Mouse (Mus musculus) testis, adult 2 months (tissue): ENCODE measurements around the gene Gmeb1.

Source experiments
- CTCF ChIP-seq: fragments of 200-500 bp; IDR thresholded peaks from 2 replicates; pipeline ENCODE4 v1.5.1; 2012; ENCODE audit warnings: low read depth, mild to moderate bottlenecking, inconsistent platforms, low read length, moderate library complexity; ENCODE audit not compliant: control insufficient read depth, insufficient read depth, insufficient replicate concordance
- POLR2A ChIP-seq: fragments of 200-500 bp; IDR thresholded peaks from 2 replicates; pipeline ENCODE4 v1.6.1; 2012; ENCODE audit warnings: low read depth, mild to moderate bottlenecking, inconsistent platforms, low read length, moderate library complexity; ENCODE audit not compliant: control insufficient read depth

DNA sequence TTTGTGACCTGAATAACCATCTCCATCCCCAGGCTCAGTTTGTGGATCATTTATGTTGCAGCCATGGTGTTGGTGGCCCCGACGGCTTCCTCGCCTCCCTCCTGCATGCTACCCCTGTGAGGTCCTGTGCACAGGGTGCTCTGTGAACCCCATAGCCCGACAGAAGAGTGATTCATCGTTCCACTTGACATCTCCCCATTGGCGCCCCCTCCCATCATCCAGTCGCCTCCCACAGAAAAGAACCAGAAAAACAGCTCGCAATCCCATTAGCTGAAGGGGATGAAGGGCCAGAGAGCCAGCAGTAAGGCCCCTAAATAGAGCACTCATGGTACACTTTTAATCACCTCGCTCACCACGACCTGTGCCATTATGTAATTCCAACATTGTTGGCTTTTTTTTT is 84.9 kb downstream of the Gmeb1 start:
- no peak for TF ChIP-seq CTCF
- no peak for TF ChIP-seq POLR2A
